Comparison of ENCODE assay signal across 12 mouse cellular contexts in the genomic region with DNA sequence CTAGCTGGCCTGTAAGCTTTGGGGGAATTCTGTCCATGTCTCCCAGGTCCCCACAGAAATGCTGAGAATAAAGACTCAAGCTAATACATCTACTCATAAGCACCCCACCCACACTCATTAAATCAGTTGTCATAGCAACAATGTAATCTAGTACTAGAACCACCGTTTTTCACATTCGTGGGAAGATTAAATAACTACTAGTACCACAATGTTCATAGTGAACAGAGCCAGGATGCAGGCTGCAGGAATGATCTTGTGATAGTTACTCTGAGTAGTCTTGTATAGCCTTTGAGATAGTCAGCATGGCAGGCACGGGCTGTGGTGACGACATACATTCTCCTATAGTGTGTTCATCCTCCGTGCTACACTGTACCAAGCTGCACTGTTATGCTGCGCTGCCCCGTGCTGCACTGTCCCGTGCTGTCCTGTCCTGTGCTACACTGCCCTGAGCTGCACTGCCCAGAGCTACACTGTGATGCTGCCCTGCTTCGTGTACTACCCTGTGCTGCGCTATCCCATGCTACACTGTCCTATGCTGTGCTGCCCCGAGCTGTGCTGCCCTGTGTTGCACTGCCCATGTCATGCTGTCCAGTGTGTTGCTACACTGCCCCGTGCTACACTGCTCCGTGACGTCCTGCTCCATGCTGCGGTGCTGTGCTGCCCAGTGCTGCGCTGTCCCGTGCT.
DNase-seq lines count a peak whose midpoint lies in the region; ATAC-seq lines count a peak whose summit lies in the region.
"Had no signal": no experiment of that assay in that cellular context is flagged by ENCODE, and none has a peak within 500 bp of the region (broad histone marks: within the 10 kb centered on the region; RNA-seq: fewer than 3 reads in every experiment).

No protein-coding gene starts in this region.

- no peak overlapping the region for H3K4me2 ChIP-seq in embryonic facial prominence, embryonic 11.5 days (ENCODE audit: low read depth, low read length)
- H3K4me2 ChIP-seq in embryonic facial prominence, embryonic 15.5 days (replicated peaks), result no peak overlapping the region
- no peak overlapping the region for H3K4me2 ChIP-seq in midbrain, embryonic 11.5 days
- H3K4me2 ChIP-seq: limb, embryonic 13.5 days had no signal

- H3K27me3 ChIP-seq in embryonic facial prominence, embryonic 11.5 days (ENCODE audit: control insufficient read depth, insufficient read depth, low read length), result no peaks in the 10 kb centered on the region
- H3K27me3 ChIP-seq in embryonic facial prominence, embryonic 10.5 days (replicated peaks; ENCODE audit: low read depth, poor library complexity, severe bottlenecking), result no peaks in the 10 kb centered on the region
- no peaks in the 10 kb centered on the region for H3K27me3 ChIP-seq in embryonic facial prominence, embryonic 15.5 days
- H3K27me3 ChIP-seq in midbrain, embryonic 11.5 days (ENCODE audit: control insufficient read depth, insufficient read depth, low read length), result no peaks in the 10 kb centered on the region
- H3K27me3 ChIP-seq: limb, embryonic 13.5 days had no signal

- 90% methylated on average over 17 of the region's 17 CpGs for WGBS in embryonic facial prominence, embryonic 11.5 days
- WGBS in embryonic facial prominence, embryonic 10.5 days, result 94% methylated on average over 17 of the region's 17 CpGs
- 89% methylated on average over 17 of the region's 17 CpGs for WGBS in embryonic facial prominence, embryonic 15.5 days
- WGBS in midbrain, embryonic 11.5 days, result 89% methylated on average over 17 of the region's 17 CpGs

- H3K4me3 ChIP-seq in embryonic facial prominence, embryonic 11.5 days (ENCODE audit: low read depth, low read length), result no peak overlapping the region
- no peak overlapping the region for H3K4me3 ChIP-seq in embryonic facial prominence, embryonic 10.5 days
- H3K4me3 ChIP-seq in embryonic facial prominence, embryonic 15.5 days (replicated peaks), result no peak overlapping the region
- no peak overlapping the region for H3K4me3 ChIP-seq in midbrain, embryonic 11.5 days (ENCODE audit: low read depth, low read length)
- H3K4me3 ChIP-seq: limb, embryonic 13.5 days had no signal

- peak; percentile 73 for ATAC-seq in embryonic facial prominence, embryonic 11.5 days (replicated peaks; ENCODE audit: insufficient number of reproducible peaks, low FRiP score, low TSS enrichment, low read depth)
- peak; percentile 43 for ATAC-seq in embryonic facial prominence, embryonic 15.5 days (ENCODE audit: insufficient number of reproducible peaks, low FRiP score, low TSS enrichment, low read depth)
- ATAC-seq in midbrain, embryonic 11.5 days (ENCODE audit: low FRiP score), result peak; percentile 63

- H3K4me1 ChIP-seq in embryonic facial prominence, embryonic 11.5 days (ENCODE audit: control insufficient read depth, insufficient read depth, low read length), result no peaks in the 10 kb centered on the region
- H3K4me1 ChIP-seq in embryonic facial prominence, embryonic 10.5 days, result no peaks in the 10 kb centered on the region
- no peaks in the 10 kb centered on the region for H3K4me1 ChIP-seq in embryonic facial prominence, embryonic 15.5 days
- no peaks in the 10 kb centered on the region for H3K4me1 ChIP-seq in midbrain, embryonic 11.5 days (ENCODE audit: control insufficient read depth, insufficient read depth, low read length)
- H3K4me1 ChIP-seq: limb, embryonic 13.5 days had no signal

- no peak overlapping the region for H3K9ac ChIP-seq in embryonic facial prominence, embryonic 11.5 days (replicated peaks; ENCODE audit: low read length)
- H3K9ac ChIP-seq in embryonic facial prominence, embryonic 15.5 days, result no peak overlapping the region
- no peak overlapping the region for H3K9ac ChIP-seq in midbrain, embryonic 11.5 days (ENCODE audit: low read length)
- H3K9ac ChIP-seq: limb, embryonic 13.5 days had no signal

- no peak overlapping the region for H3K27ac ChIP-seq in embryonic facial prominence, embryonic 11.5 days (replicated peaks; ENCODE audit: low read depth, low read length)
- H3K27ac ChIP-seq in embryonic facial prominence, embryonic 10.5 days (replicated peaks), result no peak overlapping the region
- no peak overlapping the region for H3K27ac ChIP-seq in embryonic facial prominence, embryonic 15.5 days (replicated peaks)
- no peak overlapping the region for H3K27ac ChIP-seq in midbrain, embryonic 11.5 days (ENCODE audit: low read depth, low read length)
- H3K27ac ChIP-seq: limb, embryonic 13.5 days had no signal

- H3K36me3 ChIP-seq in embryonic facial prominence, embryonic 11.5 days (replicated peaks; ENCODE audit: control insufficient read depth, insufficient read depth, low read depth, low read length), result no peaks in the 10 kb centered on the region
- H3K36me3 ChIP-seq in embryonic facial prominence, embryonic 10.5 days (replicated peaks), result no peaks in the 10 kb centered on the region
- no peaks in the 10 kb centered on the region for H3K36me3 ChIP-seq in embryonic facial prominence, embryonic 15.5 days
- no peaks in the 10 kb centered on the region for H3K36me3 ChIP-seq in midbrain, embryonic 11.5 days (ENCODE audit: control insufficient read depth, insufficient read depth, low read length)
- H3K36me3 ChIP-seq: limb, embryonic 13.5 days had no signal

- intact Hi-C loops in left cerebral cortex, postnatal 14 days (cut with DNase I), result no loop called here
- intact Hi-C loops in heart, postnatal 25 days (cut with DNase I), result no loop called here

- no peak for DNase-seq in embryonic facial prominence, embryonic 11.5 days (ENCODE audit: low spot score)
- DNase-seq in embryonic facial prominence, embryonic 10.5 days (ENCODE audit: low spot score), result no peak
- DNase-seq in left cerebral cortex, postnatal 14 days (ENCODE audit: low spot score in 2 of 2), result peak; percentile 16 to 72
- DNase-seq in left cerebral cortex, adult 18-20 months (ENCODE audit: low spot score in 2 of 2), result no peak
- no peak for DNase-seq in midbrain, embryonic 11.5 days (ENCODE audit: low spot score, missing footprints)
- DNase-seq in adrenal gland, adult 18-20 months (ENCODE audit: low spot score in 2 of 2), result no peak
- DNase-seq in heart, postnatal 25 days (ENCODE audit: low spot score), result no peak
- DNase-seq: adrenal gland, postnatal 14 days; cerebellum, postnatal 36 days; kidney, adult 8-10 months had no signal

- no peaks in the 10 kb centered on the region for H3K9me3 ChIP-seq in embryonic facial prominence, embryonic 11.5 days (replicated peaks; ENCODE audit: control insufficient read depth, low read length)
- H3K9me3 ChIP-seq in embryonic facial prominence, embryonic 10.5 days, result no peaks in the 10 kb centered on the region
- no peaks in the 10 kb centered on the region for H3K9me3 ChIP-seq in embryonic facial prominence, embryonic 15.5 days (replicated peaks)
- no peaks in the 10 kb centered on the region for H3K9me3 ChIP-seq in midbrain, embryonic 11.5 days (ENCODE audit: control insufficient read depth, low read length)
- H3K9me3 ChIP-seq: limb, embryonic 13.5 days had no signal

Comparison
In these comparisons a context has a peak if more than half of its experiments do, and no peak if none do; other contexts are left out.
1. DNase-seq: peak in left cerebral cortex, postnatal 14 days (2 of 2); none in embryonic facial prominence, embryonic 11.5 days (single experiment), embryonic facial prominence, embryonic 10.5 days (single experiment), left cerebral cortex, adult 18-20 months (0 of 2), midbrain, embryonic 11.5 days (single experiment), adrenal gland, adult 18-20 months (0 of 2) and heart, postnatal 25 days (single experiment).
2. Peak in every context shown above with its lines, with median percentiles within 50 percentile points of each other: ATAC-seq.